Mouse (Mus musculus) ES-E14 (cell line): Measurements from ENCODE around the gene Psmb3. TPM values are rescaled to one million over a fixed set of nuclear protein-coding genes. Genes with fewer than 3 reads are reported as not detected.

Source experiments
- DNase-seq: peaks from one replicate; pipeline ENCODE4 v3.0.0-alpha.2; 2013; ENCODE audit warnings: low read depth, low spot score
- H3K27ac ChIP-seq: 2 replicates; pipeline ENCODE4 v1.5.1; 2012; ENCODE audit warnings: low read depth, mild to moderate bottlenecking, low read length, moderate library complexity, mixed read lengths; ENCODE audit not compliant: poor library complexity, insufficient read depth, severe bottlenecking
- H3K36me3 ChIP-seq: 2 replicates; pipeline ENCODE4 v1.6.1; 2012; ENCODE audit warnings: mild to moderate bottlenecking, low read length, moderate library complexity, mixed read lengths; ENCODE audit not compliant: control insufficient read depth, poor library complexity, insufficient read depth, severe bottlenecking
- H3K4me1 ChIP-seq, 2 experiments: fragments of 150-350 bp in 1 of 2; sonication (generic) in 1 of 2; 2 replicates each; pipeline ENCODE4 v1.6.1; 2012; ENCODE audit warnings: low read length in 2 of 2, mild to moderate bottlenecking in 1 of 2, mixed read lengths in 1 of 2; ENCODE audit not compliant: control insufficient read depth in 2 of 2, insufficient read depth in 2 of 2, poor library complexity in 1 of 2
- H3K4me3 ChIP-seq, 2 experiments: fragments of 150-350 bp in 1 of 2; sonication (generic) in 1 of 2; 2 replicates each; pipeline ENCODE4 v1.5.1; 2012; ENCODE audit warnings: low read length in 2 of 2, low read depth in 1 of 2, mild to moderate bottlenecking in 1 of 2, mixed read lengths in 1 of 2; ENCODE audit not compliant: insufficient read depth in 1 of 2, poor library complexity in 1 of 2, severe bottlenecking in 1 of 2
- H3K9ac ChIP-seq: 2 replicates; pipeline ENCODE4 v1.6.1; 2012; ENCODE audit warnings: low read depth, mild to moderate bottlenecking, low read length, mixed read lengths; ENCODE audit not compliant: poor library complexity, insufficient read depth, severe bottlenecking
- H3K9me3 ChIP-seq: fragments of 150-350 bp; sonication (generic); 2 replicates; pipeline ENCODE4 v1.6.1; 2012; ENCODE audit warnings: low read depth, mild to moderate bottlenecking, low read length; ENCODE audit not compliant: control insufficient read depth, insufficient read depth
- CHD2 ChIP-seq: IDR thresholded peaks from 2 replicates; pipeline ENCODE4 v1.6.1; 2014; ENCODE audit warnings: mild to moderate bottlenecking, low read depth, low read length, inconsistent platforms
- HCFC1 ChIP-seq: IDR thresholded peaks from 2 replicates; pipeline ENCODE4 v1.6.1; 2012; ENCODE audit warnings: low read length, inconsistent platforms, borderline replicate concordance; ENCODE audit not compliant: insufficient read depth
- MAFK ChIP-seq: IDR thresholded peaks from 2 replicates; pipeline ENCODE4 v1.6.1; 2014; ENCODE audit warnings: mild to moderate bottlenecking, low read depth, low read length, inconsistent platforms; ENCODE audit not compliant: insufficient read depth
- ZC3H11A ChIP-seq: IDR thresholded peaks from 2 replicates; pipeline ENCODE4 v1.6.1; 2012; ENCODE audit warnings: low read depth, mild to moderate bottlenecking, inconsistent platforms, low read length, borderline replicate concordance
- ZNF384 ChIP-seq: IDR thresholded peaks from 2 replicates; pipeline ENCODE4 v1.6.1; 2012; ENCODE audit warnings: low read depth, low read length, inconsistent platforms
- in situ Hi-C, 2 experiments: fragments of 600-800 bp; cut with MboI; formaldehyde crosslinking; loops; one replicate each; pipeline ENCODE4 v1.15.1; 2025; ENCODE audit warnings: low sequenced_read_pairs in 2 of 2, inconsistent platforms in 1 of 2; ENCODE audit not compliant: unreplicated experiment in 2 of 2
- total RNA-seq: library from RNA; depleted of rRNA; stranded (reverse); fragments of 300-350 nt; gene quantifications from 2 replicates; pipeline ENCODE4 v1.2.3, GENCODE M21; 2012; rRNA removed

Gene Psmb3
- 522 and 677 TPM in 2 replicates for total RNA-seq

GRCm38 (mm10) chr11:97703039-97703826, at the start of gene Psmb3:
Psmb3 (plus strand) TSS chr11:97703399.
- H3K9me3 ChIP-seq = no peaks in the 10 kb centered on the region
- H3K36me3 ChIP-seq = peaks cover 22% of the 10 kb centered on the region
- peak within 1 kb of the TSS; percentile 40 for H3K27ac ChIP-seq
- TF ChIP-seq ZNF384 (no peak), HCFC1 (peak; percentile 72; the same call in 1 of the 2 replicates), CHD2 (peak; percentile 96), MAFK (peak; percentile 86)
- peak within 1 kb of the TSS; percentile 78 to 99 for H3K4me3 ChIP-seq
- H3K9ac ChIP-seq = peak within 1 kb of the TSS; percentile 87
- in situ Hi-C loops = no loop called here
- DNase-seq = peak; percentile 100
- H3K4me1 ChIP-seq = peaks cover 0 to 11% of the 10 kb centered on the region in 2 experiments; a peak in 1 of 4 replicates

DNA sequence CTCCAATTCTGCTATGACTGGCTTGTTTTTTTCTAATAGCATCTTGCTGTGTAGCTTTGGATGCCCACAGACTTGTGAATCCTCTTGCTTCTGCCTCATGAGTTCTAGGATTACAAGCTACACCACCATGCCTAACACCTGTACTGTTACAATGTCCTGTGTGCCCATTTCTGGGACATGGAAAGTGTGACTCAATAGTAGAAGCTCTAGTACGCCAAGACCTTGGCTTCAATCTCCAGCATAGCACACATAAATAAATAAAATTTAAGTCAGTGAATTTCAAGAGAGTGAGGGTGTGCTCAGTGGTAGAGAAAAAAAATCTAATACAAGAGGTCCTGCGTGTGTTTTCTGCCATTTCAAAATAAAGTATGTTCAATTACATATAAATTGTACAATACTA, 49.0 kb upstream of the Psmb3 start:
- in situ Hi-C loops = no loop called here
- TF ChIP-seq HCFC1 = no peak
- no peak for TF ChIP-seq ZNF384
- TF ChIP-seq MAFK = no peak
- no peak for TF ChIP-seq CHD2
- TF ChIP-seq ZC3H11A = no peak
- H3K27ac ChIP-seq = no peak overlapping the region

DNA sequence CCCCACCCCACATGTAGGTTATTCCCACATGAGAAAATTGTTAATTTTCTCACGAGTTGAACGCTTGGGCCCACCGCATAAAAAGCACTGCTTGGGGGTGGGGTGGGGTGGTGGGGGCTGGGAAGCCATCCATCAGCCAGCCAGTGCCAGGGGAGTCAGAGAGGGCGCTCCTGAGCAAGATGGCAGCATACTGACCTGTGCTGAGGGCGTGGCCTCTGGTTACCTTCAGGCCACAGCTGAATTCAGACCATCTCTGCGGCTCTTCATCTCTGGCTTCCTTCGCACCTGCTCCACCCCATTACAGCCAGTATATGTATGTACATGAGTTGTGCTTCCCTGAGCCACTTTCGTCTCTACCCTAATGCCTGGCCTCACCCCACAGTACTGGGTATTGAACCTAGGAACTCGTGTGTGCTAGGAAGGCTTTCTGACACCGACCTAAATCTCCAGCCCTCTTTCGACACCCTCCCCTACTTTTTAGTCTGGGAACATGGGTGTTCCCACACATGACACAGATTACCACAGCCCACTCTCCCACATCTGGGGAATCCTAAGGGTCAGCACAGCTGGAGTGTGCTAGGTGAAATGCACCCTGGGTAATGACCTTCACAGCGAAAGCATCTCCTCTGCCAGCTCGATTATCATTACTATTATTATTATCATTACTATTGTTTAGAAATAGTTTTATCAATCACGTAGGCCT, 46.8 kb upstream of the Psmb3 start:
- peak overlapping the region in 1 of 2 experiments; percentile 32; a peak in 2 of 4 replicates for H3K4me3 ChIP-seq
- H3K9ac ChIP-seq = peak overlapping the region; percentile 7; the same call in 1 of the 2 replicates
- DNase-seq = no peak
- TF ChIP-seq ZNF384 (no peak), HCFC1 (no peak), MAFK (no peak), CHD2 (no peak), ZC3H11A (no peak)
- no peaks in the 10 kb centered on the region for H3K9me3 ChIP-seq
- H3K27ac ChIP-seq = peak overlapping the region; percentile 76
- in situ Hi-C loops = no loop called here
- H3K36me3 ChIP-seq = peaks cover 3% of the 10 kb centered on the region; the same call in 1 of the 2 replicates
- H3K4me1 ChIP-seq = peaks cover 12 to 19% of the 10 kb centered on the region in 2 experiments

More for the DNA sequence above, 49.0 kb upstream of the Psmb3 start:
- H3K9me3 ChIP-seq = no peaks in the 10 kb centered on the region
- no peak for DNase-seq
- H3K9ac ChIP-seq = no peak overlapping the region
- no peak overlapping the region for H3K4me3 ChIP-seq
- H3K36me3 ChIP-seq = peaks cover 3% of the 10 kb centered on the region; the same call in 1 of the 2 replicates
- H3K4me1 ChIP-seq = peaks cover 7 to 19% of the 10 kb centered on the region in 2 experiments

GRCm38 (mm10) chr11:97657184-97657945, 45.8 kb upstream of the Psmb3 start:
- in situ Hi-C loops = no loop called here
- peaks cover 3% of the 10 kb centered on the region; the same call in 1 of the 2 replicates for H3K36me3 ChIP-seq
- H3K27ac ChIP-seq = peak overlapping the region; percentile 100
- peak overlapping the region; percentile 17 to 96; a peak in 3 of 4 replicates for H3K4me3 ChIP-seq
- peaks cover 12 to 17% of the 10 kb centered on the region in 2 experiments for H3K4me1 ChIP-seq
- no peak for TF ChIP-seq ZNF384
- no peak for TF ChIP-seq ZC3H11A
- TF ChIP-seq MAFK = no peak
- no peak for TF ChIP-seq CHD2
- no peak for TF ChIP-seq HCFC1
- no peaks in the 10 kb centered on the region for H3K9me3 ChIP-seq
- no peak for DNase-seq
- H3K9ac ChIP-seq = peak overlapping the region; percentile 98; the same call in 1 of the 2 replicates
